Mouse (Mus musculus) bone marrow, adult 2 months (tissue): ENCODE data around the gene Smc1b.

ENCODE experiments used
- CTCF ChIP-seq: fragments of 200-500 bp; IDR thresholded peaks from 2 replicates; pipeline ENCODE4 v1.5.1; 2011; ENCODE audit warnings: low read length, control low read depth; ENCODE audit not compliant: control insufficient read depth, insufficient read depth
- POLR2A ChIP-seq: fragments of 200-500 bp; IDR thresholded peaks from 2 replicates; pipeline ENCODE4 v1.6.1; 2011; ENCODE audit warnings: low read depth, mild to moderate bottlenecking, control low read depth, low read length, borderline replicate concordance; ENCODE audit not compliant: control insufficient read depth

GRCm38 (mm10) chr15:85135143-85135542 lies 3.4 kb upstream of the Smc1b start:
- no peak for TF ChIP-seq POLR2A
- no peak for TF ChIP-seq CTCF
